Mouse (Mus musculus) activated CD4-positive, CD25-positive, alpha-beta regulatory T cell, adult 4 months (primary cell): ENCODE data around the gene Rufy1. TPM values are rescaled to one million over a fixed set of nuclear protein-coding genes. Genes with fewer than 3 reads are reported as not detected.
A peak's percentile ranks its signal among the peaks of the same experiment; 100 is the strongest.
"Not testable (repeated sequence)": the region's sequence is repeated elsewhere in the genome, so short reads cannot be mapped to it uniquely, and the experiment has no call there.

Experiments used
- ATAC-seq: one replicate; pipeline ENCODE4 v1.8.0; 2017
- polyA plus RNA-seq, 2 experiments: library from polyadenylated mRNA; unstranded; fragments of 100-300 nt; shearing (Covaris generic); gene quantifications; one replicate each; pipeline ENCODE4 v1.2.1; 2017

The Rufy1 gene
- polyA plus RNA-seq, 2 experiments from 2014 or later, result 9.5 to 10.2 TPM

- ATAC-seq, result peak; percentile 38
Measured at GRCm38 (mm10) chr11:50377892-50378684, 52.8 kb downstream of the Rufy1 start.

GRCm38 (mm10) chr11:50376911-50377891, 53.7 kb downstream of the Rufy1 start, which contains the start of gene Hnrnph1:
TSS of gene Hnrnph1 (plus strand) at chr11:50376990.
- peak; percentile 70 for ATAC-seq

- ATAC-seq, result no peak
Measured at GRCm38 (mm10) chr11:50376156-50376790, 54.7 kb downstream of the Rufy1 start.

- ATAC-seq, result no peak
Measured at GRCm38 (mm10) chr11:50375421-50375820, 55.5 kb downstream of the Rufy1 start.

DNA sequence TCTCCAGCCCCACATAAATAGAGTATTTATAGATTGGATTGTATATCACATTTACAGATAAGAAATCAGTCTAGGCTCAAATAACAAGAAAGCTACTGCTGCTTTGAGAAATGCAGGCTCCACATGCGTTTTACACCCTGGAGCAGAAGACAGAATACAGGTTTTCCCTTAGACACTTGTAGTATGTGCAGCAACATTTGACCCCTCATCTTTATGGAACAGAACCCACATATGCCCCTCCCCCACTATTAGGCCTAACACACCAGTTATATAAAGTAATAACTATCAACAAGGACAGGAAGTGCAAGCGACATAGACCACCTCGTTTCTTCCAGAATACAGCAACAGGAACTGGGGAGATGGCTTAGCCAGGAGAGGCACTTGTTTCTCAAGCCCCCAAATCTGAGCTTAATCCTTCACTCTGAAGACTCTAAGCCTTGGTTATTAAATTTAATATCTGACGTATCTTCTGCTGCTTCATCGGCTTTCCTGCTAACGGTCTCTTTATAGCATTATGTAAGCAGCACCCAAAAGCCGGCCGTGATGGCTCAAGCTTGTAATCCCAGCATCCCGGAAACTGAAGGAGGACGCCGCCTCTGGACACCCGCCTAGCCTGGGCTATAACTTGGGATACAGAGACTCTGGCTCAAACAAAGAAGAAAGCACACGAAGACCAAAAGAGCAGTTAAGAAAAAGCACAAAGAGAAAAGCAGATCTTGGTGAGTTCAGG, 56.5 kb downstream of the Rufy1 start:
- no peak for ATAC-seq

GRCm38 (mm10) chr11:50373621-50374020, 57.3 kb downstream of the Rufy1 start:
- no peak for ATAC-seq

DNA sequence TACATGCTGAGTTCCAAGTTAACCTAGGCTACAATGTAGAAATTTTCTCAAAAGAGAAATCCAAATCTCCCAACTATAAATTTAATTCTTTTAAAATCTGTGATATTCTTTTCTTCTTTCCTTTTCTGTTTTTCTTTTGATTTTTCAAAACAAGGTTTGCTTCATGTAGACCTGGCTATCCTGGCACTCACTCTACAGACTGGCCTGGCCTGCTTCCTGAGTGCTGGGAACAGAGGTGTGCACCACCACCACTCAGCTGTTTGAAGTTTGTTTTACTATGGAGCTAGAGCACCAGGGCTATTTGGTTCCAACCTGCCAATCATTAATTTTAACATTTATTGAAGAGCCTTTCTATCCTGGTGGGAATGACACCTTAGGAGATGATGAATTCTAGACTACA, 57.8 kb downstream of the Rufy1 start:
- no peak for ATAC-seq

DNA sequence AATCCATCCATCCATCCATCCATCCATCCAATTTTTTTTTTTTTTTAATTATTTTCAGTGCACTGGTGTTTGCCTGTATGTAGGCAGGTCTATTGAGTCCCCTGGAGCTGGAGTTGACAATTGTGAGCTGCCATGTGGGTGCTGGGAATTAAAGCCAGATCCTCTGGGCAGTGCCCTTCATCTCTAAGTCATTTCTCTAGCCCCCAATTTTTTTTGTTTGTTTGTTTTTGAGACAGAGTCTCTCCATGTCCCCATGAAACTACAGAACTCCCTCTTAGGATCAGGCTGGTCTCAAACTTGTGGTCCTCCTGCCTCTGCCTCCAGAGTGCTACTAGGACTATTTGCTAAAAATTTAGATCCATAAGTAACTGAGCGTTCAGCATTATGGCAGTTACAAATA, 59.0 kb downstream of the Rufy1 start:
- ATAC-seq, result no peak

DNA sequence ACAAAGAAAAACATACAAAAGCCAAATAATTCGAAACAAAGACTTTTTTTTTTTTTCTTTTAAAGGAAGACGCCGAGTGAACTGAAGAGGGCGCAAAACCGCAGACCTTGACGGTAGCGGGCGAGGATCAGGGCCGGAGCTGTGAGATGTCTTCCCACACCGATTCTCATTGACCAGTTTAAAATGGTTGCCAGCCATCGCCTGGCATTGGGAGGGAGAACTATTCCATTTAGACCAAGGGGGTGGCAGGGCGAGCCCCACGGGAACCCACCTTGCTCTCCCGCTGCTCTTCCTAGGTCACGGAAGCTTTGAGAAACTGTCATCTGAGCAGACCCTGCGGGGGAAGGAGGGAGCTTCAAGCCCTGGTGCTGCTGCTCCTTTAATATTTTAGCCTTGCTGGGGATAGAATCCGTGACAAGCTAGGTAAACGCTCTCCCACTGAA, 59.5 kb downstream of the Rufy1 start:
- ATAC-seq, result peak; percentile 63

- ATAC-seq, result no peak
Measured at GRCm38 (mm10) chr11:50370969-50371368, 60.0 kb downstream of the Rufy1 start.

DNA sequence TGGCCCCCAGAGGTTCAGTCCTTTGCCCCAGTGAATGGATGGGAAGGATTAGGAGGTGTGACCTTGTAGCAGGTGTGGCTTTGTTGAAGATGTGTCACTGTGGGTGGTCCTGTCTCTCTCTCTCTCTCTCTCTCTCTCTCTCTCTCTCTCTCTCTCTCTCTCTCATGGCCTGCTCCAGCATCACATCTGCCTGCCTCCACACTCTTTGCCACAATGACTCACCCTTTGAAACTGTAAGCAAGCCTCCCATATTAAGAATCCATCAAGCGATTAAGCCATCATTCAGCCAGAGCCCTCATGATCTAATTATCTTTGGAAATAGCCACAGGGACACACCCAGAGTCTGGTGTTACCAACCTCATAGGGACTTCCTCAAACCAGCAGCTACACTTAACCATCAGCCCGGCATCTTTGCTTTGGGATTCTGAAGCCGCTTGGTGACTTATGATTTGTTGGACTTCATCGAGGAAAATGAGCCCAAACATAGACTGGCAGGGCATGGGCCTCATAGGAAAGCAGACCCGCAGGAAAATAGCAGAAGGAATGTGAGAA, 61.5 kb downstream of the Rufy1 start:
- no peak for ATAC-seq

- no peak for ATAC-seq
Measured at GRCm38 (mm10) chr11:50367531-50367930, 63.4 kb downstream of the Rufy1 start.

DNA sequence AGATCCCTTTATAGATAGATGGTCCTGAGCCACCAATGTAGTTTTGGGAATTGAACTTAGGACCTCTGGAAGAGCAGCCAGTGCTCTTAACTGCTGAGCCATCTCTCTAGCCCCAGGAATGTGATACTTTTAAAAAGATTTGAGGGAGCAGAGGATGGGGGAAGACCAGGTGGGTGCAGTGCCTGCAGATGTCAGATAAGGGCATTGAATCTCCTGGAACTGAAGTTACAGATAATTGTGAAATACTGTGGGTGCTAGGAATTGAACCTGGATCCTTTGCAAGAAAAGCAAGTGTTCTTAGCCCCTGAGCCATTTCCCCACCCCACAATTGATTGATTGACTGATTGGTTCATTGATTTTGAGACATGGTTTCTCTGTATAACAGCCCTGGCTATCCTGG, 65.6 kb downstream of the Rufy1 start:
- no peak for ATAC-seq

- peak; percentile 57 for ATAC-seq
Measured at GRCm38 (mm10) chr11:50364548-50364947, 66.4 kb downstream of the Rufy1 start.

- not testable (repeated sequence) for ATAC-seq
Measured at GRCm38 (mm10) chr11:50361282-50361681, 69.6 kb downstream of the Rufy1 start.

GRCm38 (mm10) chr11:50358950-50359861, 71.7 kb downstream of the Rufy1 start:
- no peak for ATAC-seq

DNA sequence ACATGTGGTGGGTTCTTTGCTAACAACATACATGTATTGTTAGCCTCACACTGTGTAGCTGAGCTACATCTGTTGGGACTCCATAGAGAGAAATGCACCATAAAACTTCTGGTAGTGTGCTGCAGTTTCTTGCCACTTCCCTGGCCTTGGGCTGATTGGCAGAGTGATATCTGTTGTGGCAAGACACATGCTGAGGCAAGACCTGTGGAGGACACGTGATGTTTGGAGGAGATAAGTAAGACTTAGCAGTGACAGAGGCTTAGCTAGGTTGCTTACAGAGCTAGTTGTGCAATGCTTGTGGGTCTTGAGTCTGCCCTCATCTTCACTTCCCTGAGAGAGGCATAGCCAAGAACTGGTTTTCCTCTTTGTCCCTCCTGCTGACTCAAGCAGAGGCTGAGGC, 75.5 kb downstream of the Rufy1 start:
- ATAC-seq, result no peak

DNA sequence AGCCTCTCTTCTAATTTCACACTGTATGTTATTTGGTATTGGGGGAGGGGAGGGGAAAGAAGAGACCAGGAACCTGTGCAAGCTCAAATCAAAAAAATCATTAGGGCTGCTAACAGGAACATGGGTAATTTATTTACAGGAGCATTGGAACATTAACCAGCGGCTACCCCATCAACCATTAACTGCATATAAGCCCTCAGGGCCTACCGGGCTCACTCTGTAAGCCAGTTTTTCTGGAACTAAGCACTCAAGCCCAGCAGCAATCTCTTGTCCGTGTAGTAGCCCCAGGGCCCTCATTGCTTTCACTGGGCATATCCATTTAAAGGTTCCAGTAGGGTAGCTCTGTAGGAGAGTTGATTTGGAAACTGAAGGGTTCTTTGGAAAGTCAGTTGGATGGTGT, 76.1 kb downstream of the Rufy1 start:
- ATAC-seq, result no peak

GRCm38 (mm10) chr11:50354162-50354561, 76.8 kb downstream of the Rufy1 start, which contains the start of gene Cby3:
TSS of gene Cby3 (plus strand) at chr11:50354462.
- ATAC-seq, result no peak

- ATAC-seq, result no peak
Measured at GRCm38 (mm10) chr11:50352177-50352576, 78.7 kb downstream of the Rufy1 start.
